ENCODE assay signal across 33 mouse cellular contexts in genomic region chr17:78702988-78703387, GRCm38 (mm10).
"Had no signal": no experiment of that assay in that cellular context is flagged by ENCODE, and none has a peak within 500 bp of the region (broad histone marks: within the 10 kb centered on the region; RNA-seq: fewer than 3 reads in every experiment).

No protein-coding gene starts in this region.

- H3K4me1 ChIP-seq: hindbrain, embryonic 10.5 days; hindbrain, embryonic 13.5 days; hindbrain, embryonic 15.5 days; intestine, embryonic 15.5 days had no signal

- H3K9me3 ChIP-seq: heart, embryonic 15.5 days; hindbrain, embryonic 15.5 days; intestine, embryonic 15.5 days had no signal

- H3K36me3 ChIP-seq: intestine, embryonic 15.5 days had no signal

- H3K4me3 ChIP-seq: heart, embryonic 10.5 days; heart, embryonic 12.5 days; heart, embryonic 13.5 days; heart, embryonic 15.5 days; hindbrain, embryonic 10.5 days; hindbrain, embryonic 13.5 days; hindbrain, embryonic 15.5 days; intestine, embryonic 15.5 days; kidney, embryonic 15.5 days; layer of hippocampus, adult 2 months had no signal

- H3K27ac ChIP-seq: heart, embryonic 10.5 days; heart, embryonic 13.5 days; heart, embryonic 15.5 days; hindbrain, embryonic 10.5 days; hindbrain, embryonic 13.5 days; hindbrain, embryonic 14.5 days; hindbrain, embryonic 15.5 days; hindbrain, postnatal 0 days; intestine, embryonic 15.5 days; kidney, embryonic 15.5 days; kidney, postnatal 0 days; layer of hippocampus, adult 2 months had no signal

- H3K4me2 ChIP-seq: heart, embryonic 11.5 days; heart, embryonic 12.5 days; heart, embryonic 13.5 days; heart, embryonic 15.5 days; hindbrain, embryonic 13.5 days; hindbrain, embryonic 14.5 days; hindbrain, embryonic 15.5 days; intestine, embryonic 15.5 days; kidney, embryonic 15.5 days had no signal

- H3K9ac ChIP-seq: heart, embryonic 12.5 days; heart, embryonic 13.5 days; heart, embryonic 15.5 days; hindbrain, embryonic 13.5 days; hindbrain, embryonic 14.5 days; hindbrain, embryonic 15.5 days; intestine, embryonic 15.5 days; kidney, embryonic 15.5 days had no signal

- H3K27me3 ChIP-seq: heart, embryonic 12.5 days; heart, embryonic 13.5 days; heart, embryonic 15.5 days; hindbrain, embryonic 13.5 days; hindbrain, embryonic 15.5 days; intestine, embryonic 15.5 days; kidney, embryonic 15.5 days had no signal

- DNase-seq: heart, postnatal 10 days; heart, postnatal 14 days; heart, postnatal 36 days; heart, postnatal 4 days; kidney, adult 11 months; kidney, adult 18-20 months; kidney, adult 2 months; kidney, adult 8-10 months; kidney, postnatal 10 days; kidney, postnatal 14 days; kidney, postnatal 25 days; kidney, postnatal 36 days; kidney, postnatal 4 days; layer of hippocampus, adult 9-11 months; layer of hippocampus, postnatal 36 days had no signal

- ATAC-seq: hindbrain, embryonic 16.5 days; hindbrain, postnatal 0 days; inflammation-experienced regulatory T-cells, adult 6 months; intestine, embryonic 15.5 days; intestine, embryonic 16.5 days; intestine, postnatal 0 days had no signal
